Mouse (Mus musculus): ENCODE data around the gene Gm36864. TPM values are rescaled to one million over a fixed set of nuclear protein-coding genes. Genes with fewer than 3 reads are reported as not detected.
A peak's percentile ranks its signal among the peaks of the same experiment; 100 is the strongest.

Gm36864 gene
- total RNA-seq, 2 experiments from 2014 or later: not detected

- ATAC-seq (replicated peaks; ENCODE audit: low FRiP score, poor library complexity, severe bottlenecking): no peak
Observed at GRCm38 (mm10) chr7:44253023-44253616, 17.1 kb downstream of the Gm36864 start.

GRCm38 (mm10) chr7:44254930-44255329, 19.0 kb downstream of the Gm36864 start:
- no peak for ATAC-seq (replicated peaks; ENCODE audit: low FRiP score, poor library complexity, severe bottlenecking)

- ATAC-seq (replicated peaks; ENCODE audit: low FRiP score, poor library complexity, severe bottlenecking): no peak
Observed at GRCm38 (mm10) chr7:44257278-44257677, 21.3 kb downstream of the Gm36864 start, which contains the start of gene Acp4. TSS of gene Acp4 (minus strand) at chr7:44257378.

- ATAC-seq (replicated peaks; ENCODE audit: low FRiP score, poor library complexity, severe bottlenecking): no peak
Observed at GRCm38 (mm10) chr7:44260410-44260809, 24.4 kb downstream of the Gm36864 start.

- ATAC-seq (replicated peaks; ENCODE audit: low FRiP score, poor library complexity, severe bottlenecking): no peak
Observed at GRCm38 (mm10) chr7:44261147-44261546, 25.2 kb downstream of the Gm36864 start, which contains the start of gene Gm15517. TSS of gene Gm15517 (plus strand) at chr7:44261447.

GRCm38 (mm10) chr7:44262791-44263643, 27.0 kb downstream of the Gm36864 start:
- ATAC-seq (replicated peaks; ENCODE audit: low FRiP score, poor library complexity, severe bottlenecking): peak; percentile 87

- no peak for ATAC-seq (replicated peaks; ENCODE audit: low FRiP score, poor library complexity, severe bottlenecking)
Observed at GRCm38 (mm10) chr7:44268117-44268516, 32.1 kb downstream of the Gm36864 start.

- ATAC-seq (replicated peaks; ENCODE audit: low FRiP score, poor library complexity, severe bottlenecking): no peak
Observed at GRCm38 (mm10) chr7:44269397-44269796, 33.4 kb downstream of the Gm36864 start.

- no peak for ATAC-seq (replicated peaks; ENCODE audit: low FRiP score, poor library complexity, severe bottlenecking)
Observed at GRCm38 (mm10) chr7:44271309-44271708, 35.3 kb downstream of the Gm36864 start.

- ATAC-seq (replicated peaks; ENCODE audit: low FRiP score, poor library complexity, severe bottlenecking): no peak
Observed at GRCm38 (mm10) chr7:44272546-44272945, 36.6 kb downstream of the Gm36864 start.

- no peak for ATAC-seq (replicated peaks; ENCODE audit: low FRiP score, poor library complexity, severe bottlenecking)
Observed at GRCm38 (mm10) chr7:44273446-44273845, 37.5 kb downstream of the Gm36864 start.

- ATAC-seq (replicated peaks; ENCODE audit: low FRiP score, poor library complexity, severe bottlenecking): no peak
Observed at GRCm38 (mm10) chr7:44274096-44274495, 38.1 kb downstream of the Gm36864 start.

- ATAC-seq (replicated peaks; ENCODE audit: low FRiP score, poor library complexity, severe bottlenecking): no peak
Observed at GRCm38 (mm10) chr7:44275546-44275945, 39.6 kb downstream of the Gm36864 start.

- ATAC-seq (replicated peaks; ENCODE audit: low FRiP score, poor library complexity, severe bottlenecking): no peak
Observed at GRCm38 (mm10) chr7:44276461-44277249, 40.7 kb downstream of the Gm36864 start.

- no peak for ATAC-seq (replicated peaks; ENCODE audit: low FRiP score, poor library complexity, severe bottlenecking)
Observed at GRCm38 (mm10) chr7:44277250-44277622, 41.3 kb downstream of the Gm36864 start.

GRCm38 (mm10) chr7:44280959-44281358, 45.0 kb downstream of the Gm36864 start:
- ATAC-seq (replicated peaks; ENCODE audit: low FRiP score, poor library complexity, severe bottlenecking): no peak

- ATAC-seq (replicated peaks; ENCODE audit: low FRiP score, poor library complexity, severe bottlenecking): no peak
Observed at GRCm38 (mm10) chr7:44281586-44281985, 45.6 kb downstream of the Gm36864 start.

- ATAC-seq (replicated peaks; ENCODE audit: low FRiP score, poor library complexity, severe bottlenecking): no peak
Observed at GRCm38 (mm10) chr7:44287760-44288159, 51.8 kb downstream of the Gm36864 start.

- ATAC-seq (replicated peaks; ENCODE audit: low FRiP score, poor library complexity, severe bottlenecking): no peak
Observed at GRCm38 (mm10) chr7:44290986-44291385, 55.0 kb downstream of the Gm36864 start.

GRCm38 (mm10) chr7:44291418-44291817, 55.4 kb downstream of the Gm36864 start:
- no peak for ATAC-seq (replicated peaks; ENCODE audit: low FRiP score, poor library complexity, severe bottlenecking)

All from erythroid progenitor cell, adult 5-6 weeks (primary cell).